Mouse (Mus musculus): ENCODE measurements around the gene Kng1. TPM values are rescaled to one million over a fixed set of nuclear protein-coding genes. Genes with fewer than 3 reads are reported as not detected.
A peak's percentile ranks its signal among the peaks of the same experiment; 100 is the strongest.
"Not testable (repeated sequence)": the region's sequence is repeated elsewhere in the genome, so short reads cannot be mapped to it uniquely, and the experiment has no call there.

Kng1 gene
- total and polyA plus RNA-seq, 2 experiments from 2014 or later = not detected

DNA sequence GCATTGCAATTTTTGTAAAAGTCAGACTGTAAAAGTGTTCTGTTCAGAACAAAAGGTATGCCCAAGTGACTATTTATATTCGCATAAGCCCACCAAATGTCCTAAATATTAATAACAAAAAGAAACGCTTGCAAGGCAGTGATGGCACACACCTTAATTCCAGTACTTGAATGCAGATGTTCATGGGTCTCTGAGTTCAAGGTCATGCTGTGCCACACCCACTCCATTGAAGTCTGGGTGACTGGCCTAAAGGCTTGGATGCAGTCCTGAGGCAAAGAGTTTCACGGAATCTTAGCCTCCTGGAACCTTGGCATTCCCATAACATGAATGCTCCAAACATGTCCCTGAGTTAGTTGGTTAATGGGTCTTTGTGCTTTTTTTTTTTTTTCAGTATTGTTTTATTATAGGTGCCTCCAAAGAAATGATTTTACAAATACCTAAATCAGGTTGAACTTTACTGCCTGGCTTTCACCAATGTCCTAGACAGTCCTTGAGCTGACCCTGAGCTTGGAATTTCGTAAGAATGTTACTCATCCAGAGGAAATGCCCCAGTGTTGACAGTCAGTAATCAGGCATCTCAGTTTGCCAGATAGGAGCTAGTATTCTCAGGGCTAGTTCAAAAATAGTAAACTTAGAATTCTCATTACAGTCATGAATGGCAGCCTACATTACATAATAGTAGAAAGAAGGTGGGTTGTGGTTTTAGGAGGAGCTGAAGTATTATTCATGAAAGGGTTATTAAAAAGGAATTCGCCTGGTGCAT, 26.8 kb upstream of the Kng1 start:
- DNase-seq = no peak
- H3K9me3 ChIP-seq (ENCODE audit: low read length) = no peaks in the 10 kb centered on the region
- no peaks in the 10 kb centered on the region for H3K27me3 ChIP-seq (ENCODE audit: insufficient read depth, low read length)
- no peak overlapping the region for H3K4me3 ChIP-seq (ENCODE audit: low read depth, low read length)
- no peaks in the 10 kb centered on the region for H3K4me1 ChIP-seq (ENCODE audit: insufficient read depth)
- no peak overlapping the region for H3K4me2 ChIP-seq (ENCODE audit: low read depth)
- no peaks in the 10 kb centered on the region for H3K36me3 ChIP-seq (ENCODE audit: insufficient read depth)
- no peak overlapping the region for H3K27ac ChIP-seq (ENCODE audit: low read depth, low read length)
- 86% methylated on average over 5 of the region's 5 CpGs for WGBS
- no peak for TF ChIP-seq CTCF (IDR thresholded peaks at IDR 0.05; ENCODE audit: low read depth)
- ATAC-seq = no peak
- H3K9ac ChIP-seq = no peak overlapping the region

DNA sequence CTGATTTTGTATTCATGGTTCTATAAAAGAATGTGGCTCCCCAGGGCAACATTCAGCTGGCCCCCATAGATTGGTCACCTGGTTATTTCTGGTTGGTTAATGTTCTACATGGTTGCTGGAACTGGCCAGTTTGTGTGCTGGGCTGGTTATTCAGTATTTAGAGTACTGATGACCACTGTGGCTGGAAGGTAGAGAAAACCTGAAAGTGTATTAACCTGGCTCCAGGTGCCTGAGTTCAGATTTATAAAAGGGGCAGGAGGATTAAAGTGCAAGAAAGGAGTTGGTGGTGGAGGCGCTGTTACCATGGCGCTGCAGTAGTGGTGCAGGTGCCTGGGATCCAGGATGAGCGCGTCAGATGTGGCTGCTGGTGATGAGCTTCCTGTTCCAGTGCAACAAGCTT, 24.0 kb upstream of the Kng1 start:
- no peak for TF ChIP-seq CTCF (IDR thresholded peaks at IDR 0.05; ENCODE audit: low read depth)

GRCm38 (mm10) chr16:23037744-23038143, 19.9 kb upstream of the Kng1 start:
- no peak for DNase-seq
- no peaks in the 10 kb centered on the region for H3K4me1 ChIP-seq (ENCODE audit: insufficient read depth)
- H3K4me2 ChIP-seq (ENCODE audit: low read depth) = no peak overlapping the region
- TF ChIP-seq CTCF (IDR thresholded peaks at IDR 0.05; ENCODE audit: low read depth) = no peak
- ATAC-seq = no peak
- no peaks in the 10 kb centered on the region for H3K9me3 ChIP-seq (ENCODE audit: low read length)
- no peak overlapping the region for H3K9ac ChIP-seq
- WGBS = 83% methylated on average over 7 of the region's 7 CpGs
- no peak overlapping the region for H3K4me3 ChIP-seq (ENCODE audit: low read depth, low read length)
- H3K27me3 ChIP-seq (ENCODE audit: insufficient read depth, low read length) = no peaks in the 10 kb centered on the region
- H3K27ac ChIP-seq (ENCODE audit: low read depth, low read length) = no peak overlapping the region
- no peaks in the 10 kb centered on the region for H3K36me3 ChIP-seq (ENCODE audit: insufficient read depth)

More for the DNA sequence above, 24.0 kb upstream of the Kng1 start:
- Histone ChIP-seq H3K36me3 (ENCODE audit: insufficient read depth) (no peaks in the 10 kb centered on the region), H3K9ac (no peak overlapping the region), H3K27ac (ENCODE audit: low read depth, low read length) (no peak overlapping the region), H3K27me3 (ENCODE audit: insufficient read depth, low read length) (no peaks in the 10 kb centered on the region), H3K4me3 (ENCODE audit: low read depth, low read length) (no peak overlapping the region), H3K9me3 (ENCODE audit: low read length) (no peaks in the 10 kb centered on the region), H3K4me1 (ENCODE audit: insufficient read depth) (no peaks in the 10 kb centered on the region), H3K4me2 (ENCODE audit: low read depth) (no peak overlapping the region)
- no peak for DNase-seq
- ATAC-seq = no peak
- WGBS = 95% methylated on average over 4 of the region's 4 CpGs

- Histone ChIP-seq H3K27ac (ENCODE audit: low read depth, low read length) (no peak overlapping the region), H3K9me3 (ENCODE audit: low read length) (no peaks in the 10 kb centered on the region), H3K4me2 (ENCODE audit: low read depth) (no peak overlapping the region), H3K9ac (no peak overlapping the region), H3K4me3 (ENCODE audit: low read depth, low read length) (no peak overlapping the region), H3K4me1 (ENCODE audit: insufficient read depth) (no peaks in the 10 kb centered on the region), H3K36me3 (ENCODE audit: insufficient read depth) (no peaks in the 10 kb centered on the region), H3K27me3 (ENCODE audit: insufficient read depth, low read length) (no peaks in the 10 kb centered on the region)
- 65% methylated on average over 4 of the region's 4 CpGs for WGBS
- TF ChIP-seq CTCF (IDR thresholded peaks at IDR 0.05; ENCODE audit: low read depth) = no peak
- ATAC-seq (no peak; the same call in 1 of the 2 replicates), DNase-seq (no peak)
Observed at GRCm38 (mm10) chr16:23039281-23039680, 18.4 kb upstream of the Kng1 start.

DNA sequence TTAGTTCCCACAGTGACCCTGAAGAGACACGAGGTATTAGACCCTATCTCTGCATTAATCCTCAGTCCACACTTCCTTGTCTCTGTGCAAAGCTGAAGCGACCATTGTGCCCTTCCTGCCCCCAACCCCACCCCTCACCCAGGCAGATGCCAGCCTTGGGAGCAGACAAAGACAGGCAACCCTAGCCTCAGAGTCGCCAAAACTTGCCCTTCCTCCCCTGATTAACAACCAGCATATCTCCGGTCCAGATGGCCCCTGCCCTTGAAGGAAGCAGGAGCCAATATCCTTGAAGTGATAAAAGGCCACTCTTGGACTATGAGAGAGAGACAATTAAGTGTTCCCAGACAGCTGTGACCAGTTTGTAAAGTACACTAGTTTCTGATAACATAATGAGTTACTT, 16.8 kb upstream of the Kng1 start:
- H3K9ac ChIP-seq = no peak overlapping the region
- ATAC-seq (no peak), DNase-seq (no peak)
- 66% methylated on average over 4 of the region's 4 CpGs for WGBS
- no peak overlapping the region for H3K27ac ChIP-seq (ENCODE audit: low read depth, low read length)
- TF ChIP-seq CTCF (IDR thresholded peaks at IDR 0.05; ENCODE audit: low read depth) = no peak
- no peak overlapping the region for H3K4me3 ChIP-seq (ENCODE audit: low read depth, low read length)
- no peaks in the 10 kb centered on the region for H3K4me1 ChIP-seq (ENCODE audit: insufficient read depth)
- H3K4me2 ChIP-seq (ENCODE audit: low read depth) = no peak overlapping the region
- H3K27me3 ChIP-seq (ENCODE audit: insufficient read depth, low read length) = no peaks in the 10 kb centered on the region
- H3K36me3 ChIP-seq (ENCODE audit: insufficient read depth) = no peaks in the 10 kb centered on the region
- no peaks in the 10 kb centered on the region for H3K9me3 ChIP-seq (ENCODE audit: low read length)

- H3K27me3 ChIP-seq (ENCODE audit: insufficient read depth, low read length) = no peaks in the 10 kb centered on the region
- no peak overlapping the region for H3K4me3 ChIP-seq (ENCODE audit: low read depth, low read length)
- WGBS = 65% methylated on average over 5 of the region's 5 CpGs
- no peaks in the 10 kb centered on the region for H3K36me3 ChIP-seq (ENCODE audit: insufficient read depth)
- DNase-seq (peak; percentile 55), ATAC-seq (peak; percentile 42; the same call in 1 of the 2 replicates)
- no peaks in the 10 kb centered on the region for H3K4me1 ChIP-seq (ENCODE audit: insufficient read depth)
- H3K4me2 ChIP-seq (ENCODE audit: low read depth) = no peak overlapping the region
- no peak overlapping the region for H3K27ac ChIP-seq (ENCODE audit: low read depth, low read length)
- H3K9ac ChIP-seq = no peak overlapping the region
- no peaks in the 10 kb centered on the region for H3K9me3 ChIP-seq (ENCODE audit: low read length)
- peak; percentile 61 for TF ChIP-seq CTCF (IDR thresholded peaks at IDR 0.05; ENCODE audit: low read depth)
Observed at GRCm38 (mm10) chr16:23046319-23046718, 11.3 kb upstream of the Kng1 start.

- not testable (repeated sequence) for H3K4me2 ChIP-seq (ENCODE audit: low read depth); H3K9me3 ChIP-seq (ENCODE audit: low read length); H3K36me3 ChIP-seq (ENCODE audit: insufficient read depth); H3K4me3 ChIP-seq (ENCODE audit: low read depth, low read length); H3K4me1 ChIP-seq (ENCODE audit: insufficient read depth); H3K9ac ChIP-seq; DNase-seq; H3K27ac ChIP-seq (ENCODE audit: low read depth, low read length); H3K27me3 ChIP-seq (ENCODE audit: insufficient read depth, low read length); ATAC-seq
- 56% methylated on average over 4 of the region's 4 CpGs for WGBS
Observed at GRCm38 (mm10) chr16:23059630-23060029, 2.0 kb downstream of the Kng1 start.

GRCm38 (mm10) chr16:23060781-23061325, 3.2 kb downstream of the Kng1 start:
- WGBS = 78% methylated on average over 5 of the region's 5 CpGs
- H3K4me1 ChIP-seq (ENCODE audit: insufficient read depth); H3K4me2 ChIP-seq (ENCODE audit: low read depth); H3K27me3 ChIP-seq (ENCODE audit: insufficient read depth, low read length); H3K9ac ChIP-seq; H3K36me3 ChIP-seq (ENCODE audit: insufficient read depth); H3K27ac ChIP-seq (ENCODE audit: low read depth, low read length); H3K9me3 ChIP-seq (ENCODE audit: low read length); ATAC-seq; H3K4me3 ChIP-seq (ENCODE audit: low read depth, low read length); DNase-seq: not testable (repeated sequence)

DNA sequence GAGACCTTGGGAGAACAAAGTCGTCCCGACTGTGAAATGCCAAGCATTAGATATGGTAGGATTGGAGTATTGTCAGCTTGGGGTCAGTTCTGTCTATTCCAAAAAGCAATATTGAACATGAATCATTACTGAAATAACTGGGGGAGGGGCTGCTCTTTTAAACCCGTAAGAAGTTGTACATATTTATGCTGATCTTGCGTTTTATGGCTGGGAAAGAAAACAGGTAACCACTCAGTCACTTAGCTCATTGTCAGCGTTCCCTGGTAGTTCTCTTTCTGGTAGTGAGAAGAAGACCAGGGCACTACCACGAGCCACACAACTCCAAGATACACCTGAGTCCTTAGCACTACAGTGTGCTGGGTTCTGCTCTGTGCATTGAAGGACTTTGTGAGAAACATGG, 19.9 kb downstream of the Kng1 start:
- not testable (repeated sequence) for H3K9ac ChIP-seq; H3K4me2 ChIP-seq (ENCODE audit: low read depth); H3K9me3 ChIP-seq (ENCODE audit: low read length); H3K27ac ChIP-seq (ENCODE audit: low read depth, low read length); DNase-seq; ATAC-seq; H3K27me3 ChIP-seq (ENCODE audit: insufficient read depth, low read length); H3K4me1 ChIP-seq (ENCODE audit: insufficient read depth); H3K4me3 ChIP-seq (ENCODE audit: low read depth, low read length); H3K36me3 ChIP-seq (ENCODE audit: insufficient read depth)
- 87% methylated on average over 6 of the region's 6 CpGs for WGBS

DNA sequence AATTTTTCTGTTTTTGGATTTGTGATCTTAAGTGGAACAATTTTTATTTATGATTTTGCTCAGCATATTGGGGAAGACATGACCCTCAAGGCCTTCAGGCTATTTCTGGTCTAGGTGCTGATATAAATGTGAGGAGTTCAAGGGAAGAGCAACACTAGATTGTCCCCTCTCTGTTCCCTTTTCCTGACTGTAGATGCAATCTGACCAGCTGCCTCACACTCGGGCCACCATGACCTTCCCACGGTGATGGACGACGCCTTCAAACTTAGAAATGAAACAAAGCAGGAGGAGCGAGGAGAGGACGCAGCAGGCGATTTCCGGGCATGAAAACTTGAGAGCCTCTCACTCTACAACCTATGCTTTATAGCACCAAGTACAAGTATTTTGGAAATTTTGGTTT, 29.5 kb downstream of the Kng1 start:
- H3K36me3 ChIP-seq (ENCODE audit: insufficient read depth); ATAC-seq; H3K4me3 ChIP-seq (ENCODE audit: low read depth, low read length); H3K27me3 ChIP-seq (ENCODE audit: insufficient read depth, low read length); H3K4me2 ChIP-seq (ENCODE audit: low read depth); H3K9me3 ChIP-seq (ENCODE audit: low read length); H3K9ac ChIP-seq; DNase-seq; H3K4me1 ChIP-seq (ENCODE audit: insufficient read depth); H3K27ac ChIP-seq (ENCODE audit: low read depth, low read length): not testable (repeated sequence)
- 87% methylated on average over 8 of the region's 8 CpGs for WGBS

Data from forebrain, postnatal 0 days (tissue).